Mouse (Mus musculus) kidney, adult 2 months (tissue): ENCODE data around the gene Arap1.

ENCODE experiments used
- CTCF ChIP-seq: fragments of 200-500 bp; conservative IDR thresholded peaks from 2 replicates; pipeline ENCODE4 v1.5.1; 2011; ENCODE audit warnings: low read depth, mild to moderate bottlenecking, control low read depth, low read length, moderate library complexity, mixed read lengths; ENCODE audit not compliant: insufficient read depth, insufficient read length
- POLR2A ChIP-seq: fragments of 200-500 bp; IDR thresholded peaks from one replicate; pipeline ENCODE4 v1.6.1; 2011; ENCODE audit warnings: low read depth, low read length, control low read depth

DNA sequence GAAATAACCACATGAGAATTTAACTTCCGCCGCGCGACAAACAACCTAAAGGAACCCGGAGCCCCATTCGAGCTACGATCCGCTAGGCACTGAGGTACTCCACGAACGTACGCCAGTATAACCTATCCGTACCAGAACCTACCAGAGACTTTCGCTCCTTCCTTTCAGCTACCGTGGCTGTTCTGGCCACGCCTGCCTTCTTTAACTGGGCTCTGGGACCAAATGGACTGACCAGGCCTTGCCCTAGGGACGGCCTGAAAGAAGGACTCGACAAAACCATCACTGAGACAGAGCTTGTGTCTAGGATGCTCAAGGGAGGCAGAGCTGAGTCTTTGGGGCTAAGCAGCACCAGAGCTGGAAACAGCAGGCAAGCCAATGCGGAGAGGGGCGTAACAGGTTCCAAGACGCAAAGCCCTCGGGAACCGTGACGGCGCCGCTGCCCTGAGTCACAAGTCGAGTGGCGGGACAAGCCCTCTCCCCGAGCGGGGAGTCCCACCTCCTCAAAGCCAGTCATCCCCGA is 46.4 kb upstream of the Arap1 start:
- no peak for TF ChIP-seq CTCF
- no peak for TF ChIP-seq POLR2A
